Mouse (Mus musculus) kidney, postnatal 0 days (tissue): ENCODE measurements around the gene Txnrd1. TPM values are rescaled to one million over a fixed set of nuclear protein-coding genes. Genes with fewer than 3 reads are reported as not detected.

ENCODE experiments used
- ATAC-seq: fragments of 200-750 bp; cut with Nextera tagmentation; replicated peaks from 2 replicates; pipeline ENCODE4 v1.8.0; 2017; ENCODE audit warnings: low read depth, moderate number of reproducible peaks, moderate TSS enrichment, moderate library complexity; ENCODE audit not compliant: low FRiP score
- DNase-seq: peaks from one replicate; pipeline ENCODE4 v3.0.0-alpha.2; 2016; ENCODE audit warnings: low spot score
- H3K27ac ChIP-seq: fragments of 300-500 bp; sonication (generic); 2 replicates; pipeline ENCODE4 v1.5.1; 2014; ENCODE audit warnings: mild to moderate bottlenecking
- H3K27me3 ChIP-seq: fragments of 300-500 bp; sonication (generic); 2 replicates; pipeline ENCODE4 v1.6.1; 2014; ENCODE audit warnings: low read length, mixed read lengths; ENCODE audit not compliant: insufficient read depth
- H3K36me3 ChIP-seq: fragments of 300-500 bp; sonication (generic); 2 replicates; pipeline ENCODE4 v1.6.1; 2014; ENCODE audit warnings: low read length, mixed read lengths; ENCODE audit not compliant: insufficient read depth
- H3K4me1 ChIP-seq: fragments of 300-500 bp; sonication (generic); replicated peaks from 2 replicates; pipeline ENCODE4 v1.6.1; 2014; ENCODE audit warnings: antibody characterized with exemption, low read length, mixed read lengths; ENCODE audit not compliant: insufficient read depth
- H3K4me2 ChIP-seq: fragments of 300-500 bp; sonication (generic); 2 replicates; pipeline ENCODE4 v1.6.1; 2014; ENCODE audit warnings: mild to moderate bottlenecking, low read length, moderate library complexity, mixed read lengths
- H3K4me3 ChIP-seq: fragments of 300-500 bp; sonication (generic); replicated peaks from 2 replicates; pipeline ENCODE4 v1.5.1; 2014; ENCODE audit warnings: low read depth, low read length
- H3K9ac ChIP-seq: fragments of 300-500 bp; sonication (generic); 2 replicates; pipeline ENCODE4 v1.6.1; 2014; ENCODE audit warnings: low read depth, low read length
- H3K9me3 ChIP-seq: fragments of 300-500 bp; sonication (generic); replicated peaks from 2 replicates; pipeline ENCODE4 v1.6.1; 2016; ENCODE audit warnings: low read length, inconsistent platforms, mixed read lengths
- CTCF ChIP-seq: IDR thresholded peaks from 2 replicates; pipeline ENCODE4 v1.5.1; 2016; ENCODE audit warnings: antibody characterized with exemption, low read depth, mild to moderate bottlenecking, moderate library complexity
- WGBS: fragments of 180-500 bp; shearing (Covaris S2); extraction: QIAGEN DNeasy Blood & Tissue Kit; methylation state at CpG from one replicate; pipeline ENCODE4 v1.1.7; 2014; 5-methylcytosine and 5-hydroxymethylcytosine counted together
- polyA plus RNA-seq: library from polyadenylated mRNA; unstranded; fragments of >200 nt; fragmentation: Nextera tagmentation; extraction: Ambion mirVana; gene quantifications from 2 replicates; pipeline ENCODE4 v1.2.1, GENCODE M21; 2015

Txnrd1 gene
- polyA plus RNA-seq, 1 experiment from 2014 or later, result 70.9 TPM

- no peak for TF ChIP-seq CTCF
Observed at GRCm38 (mm10) chr10:82925624-82926023, 91.9 kb downstream of the Txnrd1 start.

GRCm38 (mm10) chr10:82935018-82935633 lies 101.4 kb downstream of the Txnrd1 start:
- no peaks in the 10 kb centered on the region for H3K27me3 ChIP-seq
- 55% methylated on average over 13 of the region's 13 CpGs for WGBS
- H3K9me3 ChIP-seq, result no peaks in the 10 kb centered on the region
- ATAC-seq, result no peak
- no peaks in the 10 kb centered on the region for H3K4me1 ChIP-seq
- DNase-seq, result no peak
- H3K4me3 ChIP-seq, result no peak overlapping the region
- H3K36me3 ChIP-seq, result no peaks in the 10 kb centered on the region
- H3K4me2 ChIP-seq, result no peak overlapping the region
- no peak overlapping the region for H3K9ac ChIP-seq
- no peak for TF ChIP-seq CTCF
- H3K27ac ChIP-seq, result no peak overlapping the region

More at GRCm38 (mm10) chr10:82925624-82926023, 91.9 kb downstream of the Txnrd1 start:
- Histone ChIP-seq H3K4me1 (no peaks in the 10 kb centered on the region), H3K27ac (no peak overlapping the region), H3K36me3 (no peaks in the 10 kb centered on the region), H3K9me3 (no peaks in the 10 kb centered on the region), H3K4me2 (no peak overlapping the region), H3K9ac (no peak overlapping the region), H3K4me3 (no peak overlapping the region), H3K27me3 (no peaks in the 10 kb centered on the region)
- 61% methylated on average over 2 of the region's 2 CpGs for WGBS
- no peak for ATAC-seq
- DNase-seq, result no peak

DNA sequence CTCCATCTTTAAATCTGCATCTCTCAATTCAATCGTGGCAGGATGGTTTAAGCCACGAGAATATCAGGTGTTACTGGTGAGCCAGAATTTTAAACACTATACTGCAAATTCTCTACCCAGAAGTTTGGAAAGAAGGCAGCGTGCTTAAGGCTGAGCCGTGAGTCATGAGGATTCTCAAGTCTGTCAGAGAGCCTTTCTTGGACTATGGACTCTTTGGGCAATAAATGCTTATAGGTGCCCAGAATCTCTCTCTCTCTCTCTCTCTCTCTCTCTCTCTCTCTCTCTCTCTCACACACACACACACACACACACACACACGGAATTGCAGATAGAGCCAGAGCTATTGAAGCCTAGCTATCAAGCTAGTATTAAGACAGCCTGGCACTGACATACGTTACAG lies 102.0 kb downstream of the Txnrd1 start:
- Histone ChIP-seq H3K4me2 (no peak overlapping the region), H3K36me3 (no peaks in the 10 kb centered on the region), H3K4me3 (no peak overlapping the region), H3K4me1 (no peaks in the 10 kb centered on the region), H3K27me3 (no peaks in the 10 kb centered on the region), H3K27ac (no peak overlapping the region), H3K9ac (no peak overlapping the region), H3K9me3 (no peaks in the 10 kb centered on the region)
- ATAC-seq, result no peak
- no peak for DNase-seq
- no peak for TF ChIP-seq CTCF
- 90% methylated on average over 6 of the region's 6 CpGs for WGBS

Other genes starting within 250 kb of the Txnrd1 start
- 61.0 and 63.7 TPM in 2 replicates for gene 1190007I07Rik, start 210.7 kb upstream of the Txnrd1 start, polyA plus RNA-seq
- gene Tdg, start 204.1 kb upstream of the Txnrd1 start, polyA plus RNA-seq, result 94.4 and 104 TPM in 2 replicates
- 1.5 and 2.0 TPM in 2 replicates for gene Glt8d2, start 143.3 kb upstream of the Txnrd1 start, polyA plus RNA-seq
- 24.5 and 26.4 TPM in 2 replicates for gene Hcfc2, start 137.8 kb upstream of the Txnrd1 start, polyA plus RNA-seq
- 35.0 and 37.6 TPM in 2 replicates for gene Nfyb, start 69.8 kb upstream of the Txnrd1 start, polyA plus RNA-seq
- 0.14 and 0.20 TPM in 2 replicates for gene Eid3, start 32.7 kb downstream of the Txnrd1 start, polyA plus RNA-seq
- 2.7 and 2.9 TPM in 2 replicates for gene Chst11, start 151.5 kb downstream of the Txnrd1 start, polyA plus RNA-seq